In genomic region chr7:46611970-46612369, GRCm38 (mm10) we compare ENCODE assay signal across 11 mouse cellular contexts. TPM values are rescaled to one million over a fixed set of nuclear protein-coding genes. Genes with fewer than 3 reads are reported as not detected.
A peak's percentile ranks its signal among the peaks of the same experiment; 100 is the strongest.
DNase-seq lines count a peak whose midpoint lies in the region; ATAC-seq and TF ChIP-seq lines count a peak whose summit lies in the region.
"Had no signal": no experiment of that assay in that cellular context is flagged by ENCODE, and none has a peak within 500 bp of the region (broad histone marks: within the 10 kb centered on the region; RNA-seq: fewer than 3 reads in every experiment).

No protein-coding gene starts in this region.

- H3K4me3 ChIP-seq in forebrain, embryonic 11.5 days (ENCODE audit: low read depth, low read length), result no peak overlapping the region
- H3K4me3 ChIP-seq: left cerebral cortex, adult 2 months; midbrain, embryonic 12.5 days had no signal

- H3K36me3 ChIP-seq in forebrain, embryonic 11.5 days (ENCODE audit: control insufficient read depth, insufficient read depth, low read length), result no peaks in the 10 kb centered on the region

- CTCF ChIA-PET in Patski (lab: Charles Lee), result interaction anchor here (1.7 kb wide), 1 partner anchor 219 kb away, joined by 8 read pairs; no protein-coding TSS in a partner anchor

- H3K4me1 ChIP-seq in forebrain, embryonic 11.5 days (replicated peaks; ENCODE audit: control insufficient read depth, insufficient read depth, low read length), result no peaks in the 10 kb centered on the region
- H3K4me1 ChIP-seq: midbrain, embryonic 12.5 days had no signal

- H3K27ac ChIP-seq in forebrain, embryonic 11.5 days (ENCODE audit: low read depth, low read length), result no peak overlapping the region
- H3K27ac ChIP-seq: left cerebral cortex, adult 2 months; midbrain, embryonic 12.5 days had no signal

- POLR2A ChIA-PET in Patski (lab: Charles Lee), result no interaction called here

- H3K27me3 ChIP-seq in Patski, result no peaks in the 10 kb centered on the region
- H3K27me3 ChIP-seq in forebrain, embryonic 11.5 days (ENCODE audit: control insufficient read depth, insufficient read depth, low read length), result no peaks in the 10 kb centered on the region
- H3K27me3 ChIP-seq: midbrain, embryonic 12.5 days had no signal

- no peak overlapping the region for H3K9ac ChIP-seq in forebrain, embryonic 11.5 days (ENCODE audit: low read length)
- H3K9ac ChIP-seq: midbrain, embryonic 12.5 days had no signal

- in situ Hi-C loops in Patski (cut with MboI; ENCODE audit: low pct_unique_long_range_greater_than_20kb), result no loop called here

- H3K4me2 ChIP-seq in forebrain, embryonic 11.5 days (ENCODE audit: low read depth, low read length, severe bottlenecking), result no peak overlapping the region
- H3K4me2 ChIP-seq: midbrain, embryonic 12.5 days had no signal

- TF ChIP-seq CTCF in Patski (IDR thresholded peaks at IDR 0.05), result no peak

- peak; percentile 42 for ATAC-seq in Patski
- no peak for ATAC-seq in activated CD4-positive, CD25-positive, alpha-beta regulatory T cell, adult 4 months
- no peak for ATAC-seq in forebrain, embryonic 11.5 days (replicated peaks; ENCODE audit: low FRiP score)

- 86% methylated on average over 9 of the region's 9 CpGs for WGBS in forebrain, embryonic 11.5 days

- intact Hi-C loops in gastrocnemius, postnatal 14 days (cut with DNase I; ENCODE audit: low total_unique reads), result no loop called here

- DNase-seq in gastrocnemius, postnatal 10 days, result peak; percentile 12
- no peak for DNase-seq in gastrocnemius, postnatal 14 days
- peak; percentile 73 for DNase-seq in Patski (ENCODE audit: low read depth, low spot score)
- peak; percentile 77 to 83 for DNase-seq in cerebellum, postnatal 10 days
- DNase-seq in kidney, postnatal 4 days, result peak; percentile 17 to 36
- no peak for DNase-seq in forebrain, embryonic 11.5 days (ENCODE audit: low spot score)
- no peak for DNase-seq in thymus, postnatal 4 days
- DNase-seq: right cerebral cortex, postnatal 25 days had no signal

- no peaks in the 10 kb centered on the region for H3K9me3 ChIP-seq in forebrain, embryonic 11.5 days (ENCODE audit: control insufficient read depth, low read length)
- H3K9me3 ChIP-seq: midbrain, embryonic 12.5 days had no signal

RNA-seq across cellular contexts. Expression of gene Sergef, which starts 27.6 kb away (rescaled TPM):
- total RNA-seq in gastrocnemius, postnatal 10 days (2021), result 1 to 10 TPM; 5.8 to 6.7 TPM
- 1 to 10 TPM; 3.6 to 4.7 TPM for total RNA-seq in gastrocnemius, postnatal 14 days (2021)
- polyA plus RNA-seq in Patski (2021), result 13.4 TPM
- 10 to 100 TPM; 17.9 to 18.3 TPM for polyA plus RNA-seq in activated CD4-positive, CD25-positive, alpha-beta regulatory T cell, adult 4 months (2017; shearing (Covaris generic))
- polyA plus RNA-seq in forebrain, embryonic 11.5 days (2014; fragmentation: Nextera tagmentation; extraction: Ambion mirVana), result 17.6 and 18.7 TPM in 2 replicates

Comparison
In these comparisons a context has a peak if more than half of its experiments do, and no peak if none do; other contexts are left out.
1. DNase-seq: peak in gastrocnemius, postnatal 10 days (single experiment), Patski (single experiment), cerebellum, postnatal 10 days (2 of 2) and kidney, postnatal 4 days (2 of 2); none in gastrocnemius, postnatal 14 days (single experiment), forebrain, embryonic 11.5 days (single experiment) and thymus, postnatal 4 days (single experiment).